Mouse (Mus musculus): Measurements from ENCODE around the gene Cd86.

DNA sequence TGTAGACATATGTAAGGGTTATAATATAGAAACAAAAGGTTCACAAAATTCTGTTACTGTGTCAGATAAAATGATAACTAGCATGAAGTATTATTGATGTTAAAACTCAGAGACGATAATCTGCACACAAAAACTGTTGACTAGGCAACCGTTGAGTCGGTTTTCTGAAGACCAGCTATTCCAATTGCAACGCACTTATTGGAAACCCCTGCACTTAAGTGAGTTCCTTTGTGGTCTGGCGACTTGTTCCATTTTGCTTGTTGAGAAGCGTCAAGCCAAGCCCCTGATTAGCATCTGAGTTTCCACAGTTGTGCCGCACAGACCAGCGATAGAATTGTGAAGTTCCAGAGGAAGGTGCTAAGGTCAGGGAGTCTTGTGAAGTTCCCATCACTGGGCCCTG, 31.4 kb upstream of the Cd86 start:
- no peak for TF ChIP-seq POLR2A (IDR thresholded peaks at IDR 0.05; ENCODE audit: borderline replicate concordance, control insufficient read depth, low read depth, low read length)
- TF ChIP-seq CTCF (IDR thresholded peaks at IDR 0.05; ENCODE audit: control insufficient read depth, insufficient read depth, low read length) = no peak

Data from bone marrow, adult 2 months (tissue).